Mouse (Mus musculus) embryonic facial prominence, embryonic 15.5 days (tissue): ENCODE measurements around the gene Hnrnpl. TPM values are rescaled to one million over a fixed set of nuclear protein-coding genes. Genes with fewer than 3 reads are reported as not detected.
A peak's percentile ranks its signal among the peaks of the same experiment; 100 is the strongest.

Experiments used
- ATAC-seq: fragments of 200-750 bp; cut with Nextera tagmentation; 2 replicates; pipeline ENCODE4 v1.8.0; 2017; ENCODE audit warnings: low read depth, moderate TSS enrichment; ENCODE audit not compliant: insufficient number of reproducible peaks, low FRiP score, low TSS enrichment
- H3K27ac ChIP-seq: fragments of 300-500 bp; sonication (generic); replicated peaks from 2 replicates; pipeline ENCODE4 v1.5.1; 2015; ENCODE audit warnings: mild to moderate bottlenecking, inconsistent platforms
- H3K27me3 ChIP-seq: fragments of 300-500 bp; sonication (generic); 2 replicates; pipeline ENCODE4 v1.6.1; 2015; ENCODE audit warnings: inconsistent platforms
- H3K36me3 ChIP-seq: fragments of 300-500 bp; sonication (generic); 2 replicates; pipeline ENCODE4 v1.6.1; 2015; ENCODE audit warnings: mild to moderate bottlenecking, inconsistent platforms
- H3K4me1 ChIP-seq: fragments of 300-500 bp; sonication (generic); 2 replicates; pipeline ENCODE4 v1.6.1; 2015; ENCODE audit warnings: inconsistent platforms
- H3K4me2 ChIP-seq: fragments of 300-500 bp; sonication (generic); replicated peaks from 2 replicates; pipeline ENCODE4 v1.6.1; 2015; ENCODE audit warnings: mild to moderate bottlenecking, inconsistent platforms
- H3K4me3 ChIP-seq: fragments of 300-500 bp; sonication (generic); replicated peaks from 2 replicates; pipeline ENCODE4 v1.5.1; 2015; ENCODE audit warnings: mild to moderate bottlenecking, inconsistent platforms
- H3K9ac ChIP-seq: fragments of 300-500 bp; sonication (generic); 2 replicates; pipeline ENCODE4 v1.6.1; 2015; ENCODE audit warnings: inconsistent platforms
- H3K9me3 ChIP-seq: fragments of 300-500 bp; sonication (generic); replicated peaks from 2 replicates; pipeline ENCODE4 v1.6.1; 2016; ENCODE audit warnings: inconsistent platforms
- WGBS: fragments of 180-500 bp; shearing (Covaris S2); methylation state at CpG from one replicate; pipeline ENCODE4 v1.1.7; 2015; 5-methylcytosine and 5-hydroxymethylcytosine counted together
- polyA plus RNA-seq: library from polyadenylated mRNA; unstranded; fragments of >200 nt; fragmentation: Nextera tagmentation; extraction: Ambion mirVana; gene quantifications from 2 replicates; pipeline ENCODE4 v1.2.1, GENCODE M21; 2015

Hnrnpl gene
- polyA plus RNA-seq, 1 experiment from 2014 or later, result 211 TPM

- no peaks in the 10 kb centered on the region for H3K4me1 ChIP-seq
- WGBS, result 55% methylated on average over 12 of the region's 12 CpGs
- no peak overlapping the region for H3K4me3 ChIP-seq
- peak; percentile 25; the same call in 1 of the 2 replicates for ATAC-seq
- no peaks in the 10 kb centered on the region for H3K9me3 ChIP-seq
- peaks cover 28% of the 10 kb centered on the region; the same call in 1 of the 2 replicates for H3K36me3 ChIP-seq
- H3K9ac ChIP-seq, result no peak overlapping the region
- H3K4me2 ChIP-seq, result no peak overlapping the region
- H3K27me3 ChIP-seq, result no peaks in the 10 kb centered on the region
- H3K27ac ChIP-seq, result peak overlapping the region; percentile 28
Observed at GRCm38 (mm10) chr7:28774164-28774563, 34.2 kb upstream of the Hnrnpl start.

DNA sequence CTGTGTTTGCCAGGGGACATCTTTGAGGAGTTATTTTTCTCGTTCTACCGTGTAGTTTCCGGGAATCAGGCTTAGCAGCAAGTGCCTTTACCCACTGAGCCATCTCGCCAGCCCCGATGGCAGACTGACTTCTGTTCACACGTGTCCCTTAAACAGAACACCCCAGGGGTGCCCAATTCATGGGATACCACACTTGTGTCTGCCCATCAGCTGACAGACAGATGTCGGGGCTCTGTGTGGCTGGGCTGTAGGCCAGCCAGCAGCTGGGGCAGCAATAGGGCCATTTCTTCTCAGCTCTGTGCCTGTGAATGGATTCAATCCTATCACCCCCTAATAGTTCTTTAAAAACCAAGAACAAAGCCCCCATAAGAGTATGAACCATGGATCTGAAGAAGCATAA, 33.2 kb upstream of the Hnrnpl start:
- ATAC-seq, result no peak
- Histone ChIP-seq H3K27ac (no peak overlapping the region; the same call in 1 of the 2 replicates), H3K9ac (no peak overlapping the region), H3K9me3 (no peaks in the 10 kb centered on the region), H3K4me2 (no peak overlapping the region), H3K4me3 (no peak overlapping the region), H3K27me3 (no peaks in the 10 kb centered on the region), H3K36me3 (peaks cover 28% of the 10 kb centered on the region; the same call in 1 of the 2 replicates), H3K4me1 (peaks cover under 1% of the 10 kb centered on the region)
- 73% methylated on average over 7 of the region's 7 CpGs for WGBS

DNA sequence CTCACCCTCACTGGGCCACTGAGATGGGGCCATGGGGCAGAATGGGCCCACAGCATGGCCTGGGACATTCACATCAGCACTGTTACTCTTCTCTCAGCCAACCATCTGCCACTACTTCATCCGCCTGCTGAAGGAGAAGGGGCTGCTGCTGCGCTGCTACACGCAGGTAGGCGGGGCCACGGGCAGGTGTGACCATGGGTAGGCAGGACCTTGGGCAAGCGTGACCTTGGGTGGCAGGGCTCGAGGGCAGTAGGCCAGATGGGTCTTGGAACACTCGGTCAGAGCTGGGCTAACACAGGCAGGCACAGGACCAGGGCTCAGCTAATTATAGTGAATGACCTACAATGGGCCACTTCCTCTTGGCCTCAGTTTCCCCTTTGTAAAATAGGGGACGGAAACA, 29.5 kb upstream of the Hnrnpl start:
- ATAC-seq, result no peak
- H3K27me3 ChIP-seq, result no peaks in the 10 kb centered on the region
- no peaks in the 10 kb centered on the region for H3K9me3 ChIP-seq
- H3K36me3 ChIP-seq, result peaks cover 19% of the 10 kb centered on the region
- whole genome bisulfite sequencing, result 82% methylated on average over 9 of the region's 9 CpGs
- no peak overlapping the region for H3K9ac ChIP-seq
- H3K4me1 ChIP-seq, result peaks cover 18% of the 10 kb centered on the region
- no peak overlapping the region for H3K4me2 ChIP-seq
- no peak overlapping the region for H3K4me3 ChIP-seq
- H3K27ac ChIP-seq, result no peak overlapping the region

DNA sequence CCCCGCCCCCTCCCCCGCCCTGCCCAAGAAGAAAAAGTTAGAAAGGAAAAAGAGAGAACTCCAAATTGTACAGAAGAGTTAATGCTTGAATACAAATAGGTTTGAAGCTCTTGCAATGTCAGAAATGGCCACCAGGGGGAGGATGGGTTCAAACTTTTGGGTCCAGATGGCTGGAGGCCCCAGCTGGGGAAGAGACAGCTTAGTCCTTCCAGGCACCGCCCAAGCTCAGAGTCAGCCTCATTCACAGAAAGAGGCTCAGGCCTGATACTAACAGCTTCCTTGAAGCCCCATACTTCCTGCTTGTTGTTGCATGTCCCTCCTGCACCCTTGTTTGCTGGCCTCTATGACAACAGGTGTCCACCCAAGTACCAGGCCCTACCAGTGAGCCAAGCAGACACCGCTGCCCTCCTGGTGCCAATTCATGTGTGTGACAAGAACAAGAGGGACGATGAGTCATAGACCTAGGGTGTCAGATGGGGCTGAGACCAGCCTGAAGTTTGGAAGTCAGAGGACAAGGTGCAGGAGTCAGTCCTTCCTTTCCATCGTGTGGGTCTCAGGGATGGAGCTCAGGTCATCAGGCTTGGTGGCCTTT, 28.2 kb upstream of the Hnrnpl start:
- Histone ChIP-seq H3K27me3 (no peaks in the 10 kb centered on the region), H3K36me3 (peaks cover 19% of the 10 kb centered on the region)

GRCm38 (mm10) chr7:28780857-28781256, 27.5 kb upstream of the Hnrnpl start:
- H3K4me1 ChIP-seq, result peaks cover 21% of the 10 kb centered on the region
- peak overlapping the region; percentile 84 for H3K27ac ChIP-seq
- H3K9ac ChIP-seq, result no peak overlapping the region
- peaks cover 25% of the 10 kb centered on the region for H3K36me3 ChIP-seq
- no peaks in the 10 kb centered on the region for H3K9me3 ChIP-seq
- 68% methylated on average over 7 of the region's 7 CpGs for WGBS
- ATAC-seq, result no peak
- no peaks in the 10 kb centered on the region for H3K27me3 ChIP-seq
- no peak overlapping the region for H3K4me2 ChIP-seq
- H3K4me3 ChIP-seq, result no peak overlapping the region

More for the DNA sequence above, 28.2 kb upstream of the Hnrnpl start:
- Histone ChIP-seq H3K9ac (no peak overlapping the region), H3K4me1 (peaks cover 21% of the 10 kb centered on the region), H3K4me3 (no peak overlapping the region), H3K27ac (peak overlapping the region; percentile 84), H3K4me2 (no peak overlapping the region), H3K9me3 (no peaks in the 10 kb centered on the region)
- ATAC-seq, result peak; percentile 66
- 40% methylated on average over 6 of the region's 6 CpGs for WGBS

DNA sequence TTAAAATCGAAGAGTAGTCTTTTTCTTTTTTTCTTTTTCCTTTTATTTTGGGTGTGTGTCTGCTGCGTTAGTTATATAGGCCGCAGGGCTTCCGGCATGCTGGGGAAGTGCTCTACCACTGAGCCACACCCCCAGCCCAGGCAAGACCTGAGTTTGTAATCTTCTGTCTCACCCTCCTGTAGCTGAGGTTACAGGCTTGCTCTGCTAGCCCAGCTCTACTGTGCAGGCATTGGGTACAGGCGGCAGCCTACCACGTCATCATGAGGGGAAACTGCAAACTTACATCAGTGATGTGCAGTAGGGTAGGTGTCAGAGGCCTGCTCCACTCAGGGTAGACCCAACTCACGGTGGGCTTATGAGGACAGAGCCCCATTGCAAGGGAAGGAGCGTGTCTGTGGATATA, 27.1 kb upstream of the Hnrnpl start:
- peak overlapping the region; percentile 84; the same call in 1 of the 2 replicates for H3K27ac ChIP-seq
- peaks cover 30% of the 10 kb centered on the region for H3K36me3 ChIP-seq
- H3K4me1 ChIP-seq, result peaks cover 21% of the 10 kb centered on the region
- H3K9ac ChIP-seq, result no peak overlapping the region
- no peak overlapping the region for H3K4me3 ChIP-seq
- H3K27me3 ChIP-seq, result no peaks in the 10 kb centered on the region
- no peak overlapping the region for H3K4me2 ChIP-seq
- no peaks in the 10 kb centered on the region for H3K9me3 ChIP-seq
- WGBS, result 83% methylated on average over 8 of the region's 8 CpGs
- no peak for ATAC-seq

DNA sequence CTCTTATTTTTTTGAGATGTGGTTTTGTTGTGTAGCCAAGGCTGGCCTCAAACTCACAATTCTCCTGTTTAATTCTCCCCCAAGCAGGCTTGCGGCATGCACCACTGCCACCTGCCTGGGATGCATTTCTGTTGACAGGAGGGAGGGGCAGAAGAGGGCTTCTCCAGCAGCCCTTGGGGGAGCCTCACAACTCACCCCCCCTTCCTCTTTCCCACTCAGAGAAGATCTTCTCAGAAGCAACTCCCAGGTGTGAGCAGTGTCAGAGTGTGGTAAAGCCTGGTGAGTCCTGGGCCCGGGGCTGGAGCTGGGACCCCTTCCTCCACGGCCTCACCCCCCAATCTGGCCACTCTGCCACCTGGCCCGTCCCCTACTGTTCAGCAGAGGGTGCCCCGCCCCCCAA, 23.2 kb upstream of the Hnrnpl start:
- no peak overlapping the region for H3K4me3 ChIP-seq
- H3K4me1 ChIP-seq, result peaks cover 44% of the 10 kb centered on the region
- H3K9ac ChIP-seq, result no peak overlapping the region
- peaks cover 23% of the 10 kb centered on the region for H3K36me3 ChIP-seq
- no peaks in the 10 kb centered on the region for H3K27me3 ChIP-seq
- no peak overlapping the region for H3K4me2 ChIP-seq
- H3K27ac ChIP-seq, result no peak overlapping the region
- ATAC-seq, result no peak
- WGBS, result 76% methylated on average over 5 of the region's 5 CpGs
- no peaks in the 10 kb centered on the region for H3K9me3 ChIP-seq

GRCm38 (mm10) chr7:28787884-28788283, 20.5 kb upstream of the Hnrnpl start:
- H3K4me3 ChIP-seq, result no peak overlapping the region
- peaks cover 32% of the 10 kb centered on the region for H3K4me1 ChIP-seq
- 91% methylated on average over 9 of the region's 9 CpGs for WGBS
- ATAC-seq, result no peak
- H3K9me3 ChIP-seq, result no peaks in the 10 kb centered on the region
- H3K27me3 ChIP-seq, result no peaks in the 10 kb centered on the region
- no peak overlapping the region for H3K9ac ChIP-seq
- H3K36me3 ChIP-seq, result peaks cover 23% of the 10 kb centered on the region
- H3K27ac ChIP-seq, result no peak overlapping the region
- H3K4me2 ChIP-seq, result no peak overlapping the region

DNA sequence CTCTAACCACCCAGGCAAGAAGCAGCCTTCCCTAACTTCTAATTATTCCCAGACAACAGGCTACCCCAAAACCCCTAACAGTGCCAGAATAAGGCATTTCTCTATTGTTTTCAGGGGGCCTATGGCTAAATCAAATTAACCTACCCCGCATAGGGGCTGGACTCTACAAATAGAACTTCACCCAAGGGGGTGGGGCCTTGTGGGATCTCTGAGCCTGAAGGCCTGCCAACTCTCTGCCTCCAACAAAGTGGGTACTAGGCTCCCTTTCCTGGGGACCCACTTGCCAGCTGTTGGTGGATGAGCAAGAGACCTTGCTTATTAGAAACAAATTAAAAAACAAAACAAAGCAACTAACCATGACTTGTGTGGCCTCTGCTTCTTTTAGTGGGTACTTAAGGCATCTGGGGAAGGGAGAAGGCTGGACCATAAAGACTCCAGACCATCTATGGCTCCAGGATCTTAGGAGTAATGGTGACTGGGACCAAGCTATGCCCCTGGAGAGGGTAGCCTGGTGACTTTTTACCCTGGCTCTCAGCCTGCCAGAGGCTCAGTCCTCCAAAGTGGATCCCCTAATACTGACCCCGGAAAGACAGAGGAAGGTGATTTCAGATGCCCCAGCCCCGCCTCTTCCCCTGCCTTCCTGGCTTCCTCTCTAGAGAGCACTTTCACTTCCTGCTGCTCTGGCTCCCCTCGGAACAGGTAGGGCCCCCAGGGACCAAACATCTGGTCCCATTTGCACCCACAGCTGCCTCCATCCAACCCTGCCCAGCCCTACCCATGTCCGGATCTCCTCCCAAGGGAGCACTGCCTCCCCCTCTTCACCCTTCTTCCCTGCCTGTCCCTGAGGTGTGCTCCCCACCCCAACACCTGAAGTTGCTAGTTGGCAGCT, 19.8 kb upstream of the Hnrnpl start, which contains the start of gene Rinl:
Rinl (plus strand) TSS at position 663 of the 889 bp plus-strand sequence.
- H3K4me1 ChIP-seq, result peaks cover 32% of the 10 kb centered on the region
- no peak for ATAC-seq
- H3K9ac ChIP-seq, result no peak within 1 kb of the TSS
- no peak within 1 kb of the TSS for H3K4me2 ChIP-seq
- peaks cover 23% of the 10 kb centered on the region for H3K36me3 ChIP-seq
- H3K27ac ChIP-seq, result peak within 1 kb of the TSS; percentile 35
- no peaks in the 10 kb centered on the region for H3K27me3 ChIP-seq
- 43% methylated on average over 5 of the region's 5 CpGs for WGBS
- H3K9me3 ChIP-seq, result no peaks in the 10 kb centered on the region
- H3K4me3 ChIP-seq, result no peak within 1 kb of the TSS

DNA sequence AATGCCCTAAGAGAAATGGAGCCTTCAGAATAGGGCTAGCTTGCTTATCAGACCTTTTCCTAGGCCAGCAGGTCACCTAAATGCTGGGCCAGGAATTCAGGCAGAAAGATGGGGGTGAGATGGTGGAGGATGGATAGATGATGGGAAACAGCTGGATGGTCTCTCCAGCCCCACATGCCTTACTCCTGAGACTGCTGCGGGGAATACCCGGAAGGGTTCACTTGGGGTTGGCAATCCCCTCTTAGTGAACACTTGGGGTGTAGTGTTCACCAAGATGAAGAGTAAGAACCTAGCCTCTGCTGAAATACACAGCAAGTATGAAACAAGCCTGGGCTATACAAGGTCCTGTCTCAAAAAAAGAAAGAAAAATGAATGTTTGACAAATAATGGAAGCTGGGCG, 19.1 kb upstream of the Hnrnpl start:
- 43% methylated on average over 3 of the region's 3 CpGs for WGBS
- Histone ChIP-seq H3K9ac (no peak overlapping the region), H3K9me3 (no peaks in the 10 kb centered on the region), H3K27me3 (no peaks in the 10 kb centered on the region), H3K4me3 (no peak overlapping the region), H3K27ac (peak overlapping the region; percentile 35), H3K36me3 (peaks cover 19% of the 10 kb centered on the region), H3K4me2 (no peak overlapping the region), H3K4me1 (peaks cover 32% of the 10 kb centered on the region)
- ATAC-seq, result no peak

DNA sequence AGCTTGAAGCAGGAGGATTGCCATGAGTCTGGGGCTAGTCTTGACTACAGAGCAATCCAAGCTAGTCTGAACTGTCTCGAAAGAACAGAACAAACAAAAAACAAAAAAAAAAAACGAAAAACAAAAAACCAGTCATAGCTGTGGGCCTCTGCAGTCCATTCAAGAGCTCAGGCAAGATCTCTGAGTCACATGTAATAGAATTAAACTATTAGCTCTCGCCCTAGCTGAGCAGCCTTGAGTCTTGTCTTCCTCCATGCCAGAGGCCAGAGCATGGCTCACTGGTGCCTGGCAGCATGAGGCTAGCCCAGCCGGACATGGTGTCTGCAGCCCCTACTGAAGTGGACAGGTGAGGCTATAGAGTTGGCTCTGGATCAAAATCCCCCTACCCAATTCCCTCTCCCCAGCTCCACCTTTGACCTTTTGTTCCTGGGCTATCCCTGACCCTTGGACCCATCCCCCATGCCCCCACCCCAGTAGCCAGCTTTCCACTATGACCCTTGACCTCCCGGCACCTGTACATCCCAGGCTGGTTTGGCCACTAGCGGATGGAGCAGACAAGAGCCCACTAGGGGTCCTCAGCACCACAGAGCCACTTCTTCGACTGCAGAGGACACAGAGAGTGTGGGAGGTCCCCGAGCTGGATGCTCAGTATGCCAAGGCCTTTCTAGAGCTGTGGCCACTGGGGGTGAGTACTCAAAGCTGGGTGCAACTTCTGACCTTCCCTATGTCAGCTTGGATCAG, 18.1 kb upstream of the Hnrnpl start:
- H3K36me3 ChIP-seq, result peaks cover 17% of the 10 kb centered on the region
- no peak overlapping the region for H3K4me3 ChIP-seq
- H3K4me2 ChIP-seq, result no peak overlapping the region
- H3K4me1 ChIP-seq, result peaks cover 29% of the 10 kb centered on the region
- no peaks in the 10 kb centered on the region for H3K9me3 ChIP-seq
- 46% methylated on average over 8 of the region's 8 CpGs for WGBS
- peak overlapping the region; percentile 35; the same call in 1 of the 2 replicates for H3K27ac ChIP-seq
- no peaks in the 10 kb centered on the region for H3K27me3 ChIP-seq
- no peak for ATAC-seq
- H3K9ac ChIP-seq, result no peak overlapping the region
